Mouse (Mus musculus) thymus, adult 2 months (tissue): Measurements from ENCODE around the gene Mapk1.

ENCODE experiments used
- CTCF ChIP-seq: fragments of 200-500 bp; IDR thresholded peaks from 2 replicates; pipeline ENCODE4 v1.5.1; 2012; ENCODE audit warnings: mild to moderate bottlenecking, control low read depth, low read length, moderate library complexity, borderline replicate concordance; ENCODE audit not compliant: control insufficient read depth, poor library complexity, insufficient read depth; ENCODE audit errors: extremely low read depth
- POLR2A ChIP-seq: fragments of 200-500 bp; IDR thresholded peaks from 2 replicates; pipeline ENCODE4 v1.6.1; 2012; ENCODE audit warnings: mild to moderate bottlenecking, low read length, control low read depth, moderate library complexity; ENCODE audit not compliant: control insufficient read depth, poor library complexity, insufficient read depth; ENCODE audit errors: extremely low read depth

- TF ChIP-seq CTCF (no peak), POLR2A (no peak)
Observed at GRCm38 (mm10) chr16:17041417-17041816, 58.2 kb downstream of the Mapk1 start.
